ENCODE assay signal across 34 mouse cellular contexts in genomic region chr13:108070171-108070570, GRCm38 (mm10).
"Had no signal": no experiment of that assay in that cellular context is flagged by ENCODE, and none has a peak within 500 bp of the region (broad histone marks: within the 10 kb centered on the region; RNA-seq: fewer than 3 reads in every experiment).

No protein-coding gene starts in this region.

- H3K27ac ChIP-seq: heart, embryonic 10.5 days; heart, embryonic 13.5 days; heart, embryonic 15.5 days; hindbrain, embryonic 10.5 days; hindbrain, embryonic 12.5 days; hindbrain, embryonic 13.5 days; hindbrain, embryonic 14.5 days; hindbrain, embryonic 15.5 days; hindbrain, postnatal 0 days; intestine, embryonic 15.5 days; kidney, embryonic 15.5 days; kidney, postnatal 0 days; layer of hippocampus, adult 2 months had no signal

- H3K9me3 ChIP-seq: heart, embryonic 10.5 days; heart, embryonic 13.5 days; heart, embryonic 15.5 days; hindbrain, embryonic 10.5 days; hindbrain, embryonic 12.5 days; hindbrain, embryonic 13.5 days; hindbrain, embryonic 15.5 days; intestine, embryonic 15.5 days; kidney, embryonic 15.5 days had no signal

- H3K4me1 ChIP-seq: heart, embryonic 10.5 days; heart, embryonic 13.5 days; heart, embryonic 15.5 days; hindbrain, embryonic 12.5 days; hindbrain, embryonic 13.5 days; hindbrain, embryonic 15.5 days; intestine, embryonic 15.5 days; kidney, embryonic 15.5 days had no signal

- H3K36me3 ChIP-seq: heart, embryonic 10.5 days; heart, embryonic 13.5 days; heart, embryonic 15.5 days; hindbrain, embryonic 10.5 days; hindbrain, embryonic 12.5 days; hindbrain, embryonic 13.5 days; hindbrain, embryonic 15.5 days; intestine, embryonic 15.5 days; kidney, embryonic 15.5 days had no signal

- H3K4me2 ChIP-seq: heart, embryonic 11.5 days; heart, embryonic 13.5 days; heart, embryonic 15.5 days; hindbrain, embryonic 12.5 days; hindbrain, embryonic 13.5 days; hindbrain, embryonic 14.5 days; hindbrain, embryonic 15.5 days; intestine, embryonic 15.5 days; kidney, embryonic 15.5 days had no signal

- H3K27me3 ChIP-seq: heart, embryonic 13.5 days; heart, embryonic 15.5 days; hindbrain, embryonic 12.5 days; hindbrain, embryonic 13.5 days; hindbrain, embryonic 15.5 days; intestine, embryonic 15.5 days; kidney, embryonic 15.5 days had no signal

- DNase-seq: heart, postnatal 10 days; heart, postnatal 14 days; heart, postnatal 36 days; heart, postnatal 4 days; kidney, adult 11 months; kidney, adult 18-20 months; kidney, adult 2 months; kidney, adult 8-10 months; kidney, adult 9 months; kidney, postnatal 10 days; kidney, postnatal 14 days; kidney, postnatal 25 days; kidney, postnatal 36 days; kidney, postnatal 4 days; layer of hippocampus, adult 9-11 months; layer of hippocampus, postnatal 36 days had no signal

- ATAC-seq: hindbrain, embryonic 16.5 days; hindbrain, postnatal 0 days; inflammation-experienced regulatory T-cells, adult 6 months; intestine, embryonic 15.5 days; intestine, embryonic 16.5 days; intestine, postnatal 0 days had no signal

- H3K9ac ChIP-seq: heart, embryonic 13.5 days; heart, embryonic 15.5 days; hindbrain, embryonic 12.5 days; hindbrain, embryonic 13.5 days; hindbrain, embryonic 14.5 days; hindbrain, embryonic 15.5 days; intestine, embryonic 15.5 days; kidney, embryonic 15.5 days had no signal

- H3K4me3 ChIP-seq: heart, embryonic 10.5 days; heart, embryonic 13.5 days; heart, embryonic 15.5 days; hindbrain, embryonic 10.5 days; hindbrain, embryonic 12.5 days; hindbrain, embryonic 13.5 days; hindbrain, embryonic 15.5 days; intestine, embryonic 15.5 days; kidney, embryonic 15.5 days; layer of hippocampus, adult 2 months had no signal
